Mouse (Mus musculus) neutrophil, adult 5-6 weeks (primary cell): ENCODE data around the gene B4galnt2. TPM values are rescaled to one million over a fixed set of nuclear protein-coding genes. Genes with fewer than 3 reads are reported as not detected.
A peak's percentile ranks its signal among the peaks of the same experiment; 100 is the strongest.
"Not testable (repeated sequence)": the region's sequence is repeated elsewhere in the genome, so short reads cannot be mapped to it uniquely, and the experiment has no call there.

Source experiments
- ATAC-seq: fragments of 151-379, 151-347 bp; 2 replicates; pipeline ENCODE4 v1.8.0; 2017; ENCODE audit warnings: mild to moderate bottlenecking, moderate TSS enrichment; ENCODE audit not compliant: insufficient number of reproducible peaks, poor library complexity, low FRiP score, severe bottlenecking; ENCODE audit errors: extremely low read depth
- total RNA-seq: library from RNA; stranded (forward); fragments of 200-1000 nt; gene quantifications from 2 replicates; pipeline ENCODE4 v1.2.3, GENCODE M21; 2017

Gene B4galnt2
- total RNA-seq, 1 experiment from 2014 or later: 2.1 TPM

GRCm38 (mm10) chr11:95907805-95908524 is 6.7 kb downstream of the B4galnt2 start:
- ATAC-seq: no peak

DNA sequence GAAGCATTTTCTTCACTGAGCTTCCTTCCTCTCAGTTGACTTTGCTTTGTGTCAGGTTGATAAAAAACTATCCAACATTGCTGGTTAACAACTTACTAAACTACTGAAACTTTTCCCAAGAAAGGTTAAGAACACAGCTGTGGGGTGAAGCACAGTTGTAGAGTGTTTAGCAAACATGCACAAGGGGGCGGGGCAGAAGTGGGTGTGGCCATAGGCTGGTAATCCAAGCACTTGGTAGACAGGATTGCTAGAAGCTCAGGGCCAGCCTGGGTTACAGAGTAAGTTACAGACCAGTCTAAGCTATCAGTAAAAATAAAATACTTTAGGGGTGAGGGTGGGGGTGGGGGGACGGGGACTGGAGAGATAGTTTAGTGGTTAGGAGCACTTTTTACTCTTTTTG is 10.4 kb downstream of the B4galnt2 start:
- ATAC-seq: no peak

- peak; percentile 72 for ATAC-seq
These were observed 18.1 kb downstream of the B4galnt2 start for GRCm38 (mm10) chr11:95896446-95897179.

DNA sequence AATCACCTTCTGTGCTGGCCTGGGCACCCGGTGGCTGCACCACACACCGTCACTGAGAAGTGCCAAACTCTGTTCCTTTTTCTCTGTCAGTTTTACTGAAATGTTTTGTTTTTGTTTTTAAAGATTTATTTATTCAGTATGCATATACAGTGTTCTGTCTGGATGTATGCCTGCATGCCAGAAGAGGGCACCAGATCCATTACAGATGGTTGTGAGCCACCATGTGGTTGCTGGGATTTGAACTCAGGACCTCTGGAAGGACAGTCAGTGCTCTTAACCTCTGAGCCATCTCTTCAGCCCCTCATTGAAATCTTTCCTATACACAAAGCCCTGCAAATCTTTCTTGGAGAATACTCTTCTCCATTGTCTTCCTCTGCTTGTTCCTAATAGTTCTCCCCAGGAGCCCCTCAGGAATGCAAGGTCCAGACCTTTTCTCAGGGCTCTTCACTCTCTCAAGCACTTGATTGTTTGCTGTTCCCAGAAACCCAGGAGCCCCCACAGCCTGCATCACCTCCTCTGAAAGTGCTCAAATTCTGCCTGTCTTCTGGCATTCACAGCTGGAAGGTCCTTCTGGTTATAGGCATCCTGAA is 24.1 kb downstream of the B4galnt2 start:
- no peak for ATAC-seq

- ATAC-seq: not testable (repeated sequence)
These were observed 34.8 kb downstream of the B4galnt2 start for GRCm38 (mm10) chr11:95879861-95880260.

- no peak for ATAC-seq
These were observed 38.4 kb downstream of the B4galnt2 start for GRCm38 (mm10) chr11:95876296-95876695.

GRCm38 (mm10) chr11:95875804-95876203 is 38.9 kb downstream of the B4galnt2 start:
- ATAC-seq: no peak

- ATAC-seq: peak; percentile 61
These were observed 44.7 kb downstream of the B4galnt2 start for GRCm38 (mm10) chr11:95869918-95870470.

DNA sequence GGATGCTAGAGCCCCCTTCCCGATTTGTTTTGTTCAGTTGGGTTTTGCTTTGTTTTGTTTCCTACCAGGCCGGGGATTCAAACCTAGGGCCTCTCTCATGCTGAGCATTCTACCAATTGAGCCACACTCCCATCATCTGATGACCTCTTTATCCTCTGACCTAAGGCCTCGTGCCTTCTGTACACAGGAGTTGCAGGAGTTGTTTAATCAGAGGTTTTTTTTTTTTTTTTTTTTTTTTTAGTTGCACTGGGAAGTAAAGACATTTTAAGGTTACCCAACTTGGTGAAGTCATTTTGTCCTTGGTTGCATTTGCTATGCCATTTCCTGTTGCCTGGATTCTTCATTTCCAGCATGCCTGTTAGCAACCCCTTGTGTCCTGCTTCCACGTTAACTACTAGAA is 45.2 kb downstream of the B4galnt2 start:
- ATAC-seq: no peak

- no peak for ATAC-seq
These were observed 53.3 kb downstream of the B4galnt2 start for GRCm38 (mm10) chr11:95861397-95861796.

DNA sequence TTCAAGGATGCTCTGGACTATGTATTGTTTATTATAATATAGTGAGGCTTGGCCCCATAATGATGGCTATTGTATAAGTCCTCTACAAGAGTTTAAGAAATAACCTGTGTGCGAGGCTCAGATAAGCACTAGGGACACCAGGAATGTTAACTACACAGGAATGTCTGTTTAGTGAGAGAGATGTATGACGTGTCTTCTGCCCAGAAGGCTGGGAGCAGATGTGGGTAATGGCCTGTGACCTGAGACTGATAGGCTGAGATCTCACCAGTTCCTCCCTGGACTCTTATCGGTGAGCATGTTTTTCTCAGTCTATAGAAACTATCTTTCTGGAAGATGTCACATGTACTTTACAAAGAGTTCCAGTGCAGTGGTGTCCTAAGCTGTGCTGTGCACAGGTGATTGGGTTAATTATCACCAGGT is 54.6 kb downstream of the B4galnt2 start:
- ATAC-seq: no peak

GRCm38 (mm10) chr11:95859468-95859855 is 55.2 kb downstream of the B4galnt2 start:
- ATAC-seq: peak; percentile 34; the same call in 1 of the 2 replicates

- ATAC-seq: peak; percentile 91
These were observed 55.9 kb downstream of the B4galnt2 start for GRCm38 (mm10) chr11:95858528-95859467.

- ATAC-seq: no peak
These were observed 56.8 kb downstream of the B4galnt2 start for GRCm38 (mm10) chr11:95857716-95858527.

GRCm38 (mm10) chr11:95857306-95857705 is 57.4 kb downstream of the B4galnt2 start:
- ATAC-seq: no peak

- peak; percentile 32; the same call in 1 of the 2 replicates for ATAC-seq
These were observed 61.0 kb downstream of the B4galnt2 start for GRCm38 (mm10) chr11:95853684-95854083.

- no peak for ATAC-seq
These were observed 63.8 kb downstream of the B4galnt2 start for GRCm38 (mm10) chr11:95850898-95851297.

DNA sequence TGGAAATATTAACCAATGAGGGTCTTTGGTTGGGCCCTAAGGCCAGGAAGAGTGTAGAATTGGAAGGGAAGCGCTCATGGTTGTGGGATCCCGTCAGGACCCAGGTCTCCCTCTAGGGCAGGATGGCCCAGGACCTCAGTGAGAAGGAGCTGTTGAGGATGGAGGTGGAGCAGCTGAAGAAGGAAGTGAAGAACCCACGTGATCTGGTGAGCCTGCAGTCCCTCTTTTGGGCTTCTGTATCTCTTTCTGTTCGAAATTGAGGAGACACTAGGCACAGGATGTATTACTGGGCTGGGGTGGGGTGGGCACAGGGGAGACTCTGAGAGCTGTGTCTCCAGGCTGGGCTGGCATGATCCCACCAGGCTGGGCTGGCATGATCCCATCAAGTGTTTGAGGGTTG is 69.8 kb downstream of the B4galnt2 start:
- ATAC-seq: peak; percentile 28; the same call in 1 of the 2 replicates
